Mouse (Mus musculus): ENCODE measurements around the gene Cep41. TPM values are rescaled to one million over a fixed set of nuclear protein-coding genes. Genes with fewer than 3 reads are reported as not detected.

Gene Cep41
- total RNA-seq, 2 experiments from 2014 or later, result 7.2 to 7.4 TPM

- intact Hi-C loops (cut with DNase I), result no loop called here
- DNase-seq (ENCODE audit: low spot score in 2 of 2), result no peak
These were observed 82.3 kb downstream of the Cep41 start for GRCm38 (mm10) chr6:30611212-30611611.

- intact Hi-C loops (cut with DNase I), result no loop called here
- no peak for DNase-seq (ENCODE audit: low spot score in 2 of 2)
These were observed 82.8 kb downstream of the Cep41 start, which contains the start of gene Cpa5 for GRCm38 (mm10) chr6:30610710-30611109. Cpa5 (plus strand) TSS chr6:30611010.

- intact Hi-C loops (cut with DNase I), result no loop called here
- DNase-seq (ENCODE audit: low spot score in 2 of 2), result no peak
These were observed 87.9 kb downstream of the Cep41 start for GRCm38 (mm10) chr6:30605672-30606071.

- DNase-seq (ENCODE audit: low spot score in 2 of 2), result no peak
- intact Hi-C loops (cut with DNase I), result no loop called here
These were observed 88.4 kb downstream of the Cep41 start for GRCm38 (mm10) chr6:30605111-30605510.

- intact Hi-C loops (cut with DNase I), result no loop called here
- no peak for DNase-seq (ENCODE audit: low spot score in 2 of 2)
These were observed 89.1 kb downstream of the Cep41 start for GRCm38 (mm10) chr6:30604342-30604867.

Small RNA genes within 50 kb of the gene (microRNA-seq; reads per million reads assigned to microRNA genes)
- gene Mir335, result 3,456 to 5,671 reads per million in 2 experiments

Other genes starting within 250 kb of the Cep41 start
- 10 to 100 TPM; 16.1 to 16.4 TPM for gene Tmem209, start 184.0 kb downstream of the Cep41 start, total RNA-seq (2021)
- 1 to 10 TPM in 1 of 2 experiments, under 1 TPM in 1; 0.25 to 1.3 TPM for gene Ssmem1, start 183.9 kb downstream of the Cep41 start, total RNA-seq (2021)
- 1 to 10 TPM; 2.1 to 3.3 TPM for gene Cpa2, start 152.2 kb downstream of the Cep41 start, total RNA-seq (2021)
- gene Cpa4, start 125.4 kb downstream of the Cep41 start, total RNA-seq (2021), result under 1 TPM; 0.15 to 0.19 TPM
- gene Cpa5, start 82.7 kb downstream of the Cep41 start, total RNA-seq (2021), result not detected
- gene Cpa1, start 54.5 kb downstream of the Cep41 start, total RNA-seq (2021), result not detected
- 100 to 1,000 TPM; 115 to 130 TPM for gene Mest, start 29.8 kb upstream of the Cep41 start, total RNA-seq (2021)
- 10 to 100 TPM; 53.3 to 54.3 TPM for gene Copg2, start 203.0 kb upstream of the Cep41 start, total RNA-seq (2021)
- gene Tsga13, start 221.8 kb upstream of the Cep41 start, total RNA-seq (2021), result under 1 TPM in 1 of 2 experiments, not detected in 1; 0.30 TPM

All from left cerebral cortex, postnatal 14 days (tissue).